Mouse (Mus musculus) hindbrain, embryonic 16.5 days (tissue): ENCODE measurements around the gene Olfr1423. TPM values are rescaled to one million over a fixed set of nuclear protein-coding genes. Genes with fewer than 3 reads are reported as not detected.
"Not testable (repeated sequence)": the region's sequence is repeated elsewhere in the genome, so short reads cannot be mapped to it uniquely, and the experiment has no call there.

Experiments used
- ATAC-seq: fragments of 200-750 bp; cut with Nextera tagmentation; 2 replicates; pipeline ENCODE4 v1.8.0; 2017; ENCODE audit warnings: moderate TSS enrichment, moderate library complexity
- H3K27ac ChIP-seq: fragments of 300-500 bp; sonication (generic); 2 replicates; pipeline ENCODE4 v1.5.1; 2014; ENCODE audit warnings: low read depth, mild to moderate bottlenecking, control low read depth, low read length, moderate library complexity
- H3K27me3 ChIP-seq: fragments of 300-500 bp; sonication (generic); replicated peaks from 2 replicates; pipeline ENCODE4 v1.6.1; 2014; ENCODE audit warnings: low read length; ENCODE audit not compliant: control insufficient read depth, insufficient read depth
- H3K36me3 ChIP-seq: fragments of 300-500 bp; sonication (generic); 2 replicates; pipeline ENCODE4 v1.6.1; 2014; ENCODE audit warnings: mild to moderate bottlenecking, low read length, moderate library complexity, mixed read lengths; ENCODE audit not compliant: control insufficient read depth, insufficient read depth
- H3K4me1 ChIP-seq: fragments of 300-500 bp; sonication (generic); 2 replicates; pipeline ENCODE4 v1.6.1; 2014; ENCODE audit warnings: low read depth, low read length; ENCODE audit not compliant: control insufficient read depth, insufficient read depth
- H3K4me2 ChIP-seq: fragments of 300-500 bp; sonication (generic); 2 replicates; pipeline ENCODE4 v1.6.1; 2014; ENCODE audit warnings: mild to moderate bottlenecking, low read length, control low read depth, moderate library complexity
- H3K4me3 ChIP-seq: fragments of 300-500 bp; sonication (generic); 2 replicates; pipeline ENCODE4 v1.5.1; 2014; ENCODE audit warnings: mild to moderate bottlenecking, low read length, control low read depth, moderate library complexity
- H3K9ac ChIP-seq: fragments of 300-500 bp; sonication (generic); 2 replicates; pipeline ENCODE4 v1.6.1; 2014; ENCODE audit warnings: low read depth, mild to moderate bottlenecking, control low read depth, low read length, moderate library complexity
- H3K9me3 ChIP-seq: fragments of 300-500 bp; sonication (generic); 2 replicates; pipeline ENCODE4 v1.6.1; 2014; ENCODE audit warnings: mild to moderate bottlenecking, low read length, moderate library complexity; ENCODE audit not compliant: control insufficient read depth
- WGBS: fragments of 180-500 bp; shearing (Covaris S2); extraction: QIAGEN DNeasy Blood & Tissue Kit; methylation state at CpG from one replicate; pipeline ENCODE4 v1.1.7; 2014; 5-methylcytosine and 5-hydroxymethylcytosine counted together
- polyA plus RNA-seq: library from polyadenylated mRNA; unstranded; fragments of >200 nt; fragmentation: Nextera tagmentation; extraction: Ambion mirVana; gene quantifications from 2 replicates; pipeline ENCODE4 v1.2.1, GENCODE M21; 2015

Gene Olfr1423
- not detected in 2 replicates for polyA plus RNA-seq

- Histone ChIP-seq H3K4me3 (no peak within 1 kb of the TSS), H3K27me3 (no peaks in the 10 kb centered on the region), H3K4me2 (no peak within 1 kb of the TSS), H3K36me3 (no peaks in the 10 kb centered on the region), H3K27ac (no peak within 1 kb of the TSS), H3K4me1 (no peaks in the 10 kb centered on the region), H3K9ac (no peak within 1 kb of the TSS), H3K9me3 (no peaks in the 10 kb centered on the region)
- no peak for ATAC-seq
- 66% methylated on average over 2 of the region's 2 CpGs for WGBS
These were observed at the start of gene Olfr1423 for GRCm38 (mm10) chr19:12041217-12041616. Olfr1423 (minus strand) TSS chr19:12041317.

DNA sequence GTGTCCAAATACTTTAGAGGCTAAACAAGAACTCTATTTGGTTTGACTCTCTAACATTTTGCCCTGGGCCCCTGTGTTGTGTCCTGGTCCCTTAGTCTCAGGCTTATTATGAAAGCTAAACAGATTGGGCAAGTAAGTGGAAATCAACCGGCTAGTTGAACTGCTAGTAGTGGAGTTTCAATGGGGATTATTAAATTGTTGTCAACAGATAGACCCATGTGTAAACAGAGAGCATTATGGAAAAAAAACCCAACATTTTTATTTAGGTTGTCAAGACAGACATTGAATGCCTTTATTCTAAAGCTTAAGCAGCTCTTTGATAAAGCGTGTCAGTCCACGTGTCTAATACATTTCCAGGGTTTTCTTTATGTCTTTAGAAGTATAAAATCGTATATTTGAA lies 36.5 kb upstream of the Olfr1423 start, which contains the start of gene Olfr1425:
Gene Olfr1425 (minus strand): TSS at position 101 of the 400 bp plus-strand sequence.
- H3K9ac ChIP-seq, H3K27ac ChIP-seq, H3K36me3 ChIP-seq, ATAC-seq, H3K4me3 ChIP-seq, H3K4me2 ChIP-seq, H3K27me3 ChIP-seq, H3K4me1 ChIP-seq, H3K9me3 ChIP-seq: not testable (repeated sequence)
- 88% methylated on average over 4 of the region's 4 CpGs for WGBS

DNA sequence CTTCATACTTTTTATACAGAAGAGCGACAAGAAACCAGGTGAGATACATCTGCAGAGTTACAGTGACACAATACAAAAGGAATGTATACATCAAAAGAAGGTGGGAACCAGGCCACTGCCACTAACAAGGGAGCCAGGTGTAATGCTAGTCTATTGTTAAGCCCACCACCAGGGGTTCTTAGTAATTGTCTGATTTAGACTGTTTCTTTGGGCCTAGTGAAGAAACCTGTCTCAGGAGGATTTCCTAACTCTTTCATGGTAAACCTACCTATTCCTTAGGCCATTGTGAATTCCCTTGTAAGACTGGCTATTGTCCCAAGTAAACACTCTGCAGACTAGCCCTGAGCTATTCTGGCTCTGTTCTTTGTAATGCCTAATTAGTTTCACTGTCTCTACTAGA lies 28.4 kb upstream of the Olfr1423 start:
- H3K9me3 ChIP-seq, H3K27ac ChIP-seq, H3K4me3 ChIP-seq, H3K4me2 ChIP-seq, H3K27me3 ChIP-seq, H3K4me1 ChIP-seq, H3K36me3 ChIP-seq, H3K9ac ChIP-seq, ATAC-seq: not testable (repeated sequence)
- 92% methylated on average over 1 of the region's 1 CpGs for WGBS

- WGBS, result 91% methylated on average over 1 of the region's 1 CpGs
- not testable (repeated sequence) for H3K4me1 ChIP-seq, H3K27ac ChIP-seq, H3K4me3 ChIP-seq, H3K9me3 ChIP-seq, H3K4me2 ChIP-seq, H3K9ac ChIP-seq, H3K27me3 ChIP-seq, H3K36me3 ChIP-seq, ATAC-seq
These were observed 26.7 kb upstream of the Olfr1423 start for GRCm38 (mm10) chr19:12067806-12068205.

DNA sequence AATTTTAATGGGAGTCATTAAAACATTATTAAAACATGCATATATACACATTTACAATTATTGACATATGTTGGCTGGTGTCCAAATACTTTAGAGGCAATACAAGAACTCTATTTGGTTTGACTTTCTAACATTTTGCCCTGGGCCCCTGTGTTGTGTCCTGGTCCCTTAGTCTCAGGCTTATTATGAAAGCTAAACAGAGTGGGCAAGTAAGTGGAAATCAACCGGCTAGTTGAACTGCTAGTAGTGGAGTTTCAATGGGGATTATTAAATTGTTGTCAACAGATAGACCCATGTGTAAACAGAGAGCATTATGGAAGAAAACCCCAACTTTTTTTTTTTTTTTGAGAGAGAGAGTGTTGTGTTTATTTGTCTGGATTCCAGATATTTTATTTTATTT lies 21.5 kb upstream of the Olfr1423 start, which contains the start of gene Olfr1424:
Gene Olfr1424 (minus strand): TSS at position 101 of the 400 bp plus-strand sequence.
- not testable (repeated sequence) for H3K27ac ChIP-seq, H3K9me3 ChIP-seq, ATAC-seq, H3K27me3 ChIP-seq, H3K9ac ChIP-seq, H3K4me1 ChIP-seq, H3K4me3 ChIP-seq, H3K4me2 ChIP-seq, H3K36me3 ChIP-seq
- 80% methylated on average over 1 of the region's 1 CpGs for WGBS

GRCm38 (mm10) chr19:12043163-12043562 lies 2.0 kb upstream of the Olfr1423 start:
- H3K4me1 ChIP-seq, result no peaks in the 10 kb centered on the region
- ATAC-seq, result no peak
- H3K9me3 ChIP-seq, result no peaks in the 10 kb centered on the region
- no peak overlapping the region for H3K4me2 ChIP-seq
- no peak overlapping the region for H3K9ac ChIP-seq
- no peak overlapping the region for H3K4me3 ChIP-seq
- no peaks in the 10 kb centered on the region for H3K27me3 ChIP-seq
- H3K36me3 ChIP-seq, result no peaks in the 10 kb centered on the region
- no peak overlapping the region for H3K27ac ChIP-seq
- 92% methylated on average over 5 of the region's 5 CpGs for WGBS

- Histone ChIP-seq H3K9me3 (no peaks in the 10 kb centered on the region), H3K27ac (no peak overlapping the region), H3K27me3 (no peaks in the 10 kb centered on the region), H3K4me3 (no peak overlapping the region), H3K4me1 (no peaks in the 10 kb centered on the region), H3K4me2 (no peak overlapping the region), H3K9ac (no peak overlapping the region), H3K36me3 (no peaks in the 10 kb centered on the region)
- no peak for ATAC-seq
These were observed 3.4 kb downstream of the Olfr1423 start for GRCm38 (mm10) chr19:12037727-12038126.

- Histone ChIP-seq H3K27me3 (no peaks in the 10 kb centered on the region), H3K36me3 (no peaks in the 10 kb centered on the region), H3K4me2 (no peak overlapping the region), H3K9ac (no peak overlapping the region), H3K27ac (no peak overlapping the region), H3K9me3 (no peaks in the 10 kb centered on the region), H3K4me1 (no peaks in the 10 kb centered on the region), H3K4me3 (no peak overlapping the region)
- ATAC-seq, result no peak
- WGBS, result 94% methylated on average over 2 of the region's 2 CpGs
These were observed 14.5 kb downstream of the Olfr1423 start for GRCm38 (mm10) chr19:12026606-12027005.

DNA sequence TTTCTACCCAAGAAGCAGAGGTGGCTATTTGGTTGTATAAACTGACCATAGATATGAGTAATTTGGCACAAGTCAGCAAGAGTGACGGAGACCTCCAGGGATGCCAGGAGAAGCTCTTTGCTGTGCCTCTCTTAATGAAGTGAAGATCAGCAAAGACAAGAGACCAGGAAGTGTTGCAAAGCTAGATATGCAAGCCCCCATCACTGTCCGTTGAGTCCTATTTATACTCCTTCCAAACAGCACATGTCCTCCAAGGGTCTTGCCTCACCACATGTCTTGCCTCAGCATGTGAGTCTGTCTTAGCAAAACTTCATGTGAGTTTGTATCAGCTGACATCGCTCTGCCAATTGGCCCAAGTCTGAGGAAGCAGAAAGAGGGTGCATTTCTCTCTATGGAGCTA lies 15.8 kb downstream of the Olfr1423 start:
- Histone ChIP-seq H3K4me3 (no peak overlapping the region), H3K4me1 (no peaks in the 10 kb centered on the region), H3K27me3 (no peaks in the 10 kb centered on the region), H3K36me3 (no peaks in the 10 kb centered on the region), H3K9ac (no peak overlapping the region), H3K9me3 (no peaks in the 10 kb centered on the region), H3K4me2 (no peak overlapping the region), H3K27ac (no peak overlapping the region)
- ATAC-seq, result no peak
- 88% methylated on average over 3 of the region's 3 CpGs for WGBS

DNA sequence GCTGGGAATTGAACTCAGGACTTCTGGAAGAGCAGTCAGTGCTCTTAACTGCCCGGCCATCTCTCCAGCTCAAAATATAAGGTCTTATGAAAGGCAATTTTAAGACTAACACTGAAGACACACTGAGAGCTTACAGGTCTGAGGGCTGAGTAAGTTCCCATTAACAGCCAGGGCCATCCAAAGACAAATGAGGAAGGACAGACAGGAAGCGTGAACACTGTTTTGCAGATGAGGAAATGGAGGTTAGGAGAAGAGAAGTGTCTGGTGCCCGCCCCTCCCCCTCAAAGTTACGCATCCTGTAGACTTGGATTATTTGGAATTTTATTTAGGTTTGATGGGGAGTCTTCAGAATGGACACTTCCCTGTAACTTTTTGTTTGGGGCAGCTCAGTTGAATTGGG lies 17.0 kb downstream of the Olfr1423 start:
- Histone ChIP-seq H3K36me3 (no peaks in the 10 kb centered on the region), H3K27ac (no peak overlapping the region), H3K4me1 (no peaks in the 10 kb centered on the region), H3K9ac (no peak overlapping the region), H3K4me3 (no peak overlapping the region), H3K27me3 (no peaks in the 10 kb centered on the region), H3K4me2 (no peak overlapping the region), H3K9me3 (no peaks in the 10 kb centered on the region)
- ATAC-seq, result no peak
- WGBS, result 86% methylated on average over 4 of the region's 4 CpGs
